Mouse (Mus musculus) heart, embryonic 16.5 days (tissue): ENCODE measurements around the gene Txndc2. TPM values are rescaled to one million over a fixed set of nuclear protein-coding genes. Genes with fewer than 3 reads are reported as not detected.

Source experiments
- ATAC-seq: fragments of 200-750 bp; cut with Nextera tagmentation; replicated peaks from 2 replicates; pipeline ENCODE4 v1.8.0; 2017; ENCODE audit warnings: moderate number of reproducible peaks; ENCODE audit not compliant: insufficient read depth, low FRiP score; ENCODE audit errors: extremely low read depth
- H3K27ac ChIP-seq: fragments of 300-500 bp; sonication (generic); 2 replicates; pipeline ENCODE4 v1.5.1; 2014; ENCODE audit warnings: mild to moderate bottlenecking, low read length, control low read depth, moderate library complexity
- H3K27me3 ChIP-seq: fragments of 300-500 bp; sonication (generic); 2 replicates; pipeline ENCODE4 v1.6.1; 2014; ENCODE audit warnings: low read length, mixed read lengths; ENCODE audit not compliant: control insufficient read depth, insufficient read depth
- H3K36me3 ChIP-seq: fragments of 300-500 bp; sonication (generic); 2 replicates; pipeline ENCODE4 v1.6.1; 2014; ENCODE audit not compliant: control insufficient read depth, insufficient read depth
- H3K4me1 ChIP-seq: fragments of 300-500 bp; sonication (generic); 2 replicates; pipeline ENCODE4 v1.6.1; 2014; ENCODE audit warnings: low read length, mixed read lengths; ENCODE audit not compliant: control insufficient read depth, insufficient read depth
- H3K4me2 ChIP-seq: fragments of 300-500 bp; sonication (generic); 2 replicates; pipeline ENCODE4 v1.6.1; 2014; ENCODE audit warnings: low read depth, mild to moderate bottlenecking, control low read depth, low read length
- H3K4me3 ChIP-seq: fragments of 300-500 bp; sonication (generic); 2 replicates; pipeline ENCODE4 v1.5.1; 2014; ENCODE audit warnings: mild to moderate bottlenecking, control low read depth, low read length
- H3K9ac ChIP-seq: fragments of 300-500 bp; sonication (generic); 2 replicates; pipeline ENCODE4 v1.6.1; 2014; ENCODE audit warnings: low read length, control low read depth
- H3K9me3 ChIP-seq: fragments of 300-500 bp; sonication (generic); replicated peaks from 2 replicates; pipeline ENCODE4 v1.6.1; 2016; ENCODE audit warnings: low read length; ENCODE audit not compliant: control insufficient read depth
- WGBS: fragments of 180-500 bp; shearing (Covaris S2); extraction: QIAGEN DNeasy Blood & Tissue Kit; methylation state at CpG from one replicate; pipeline ENCODE4 v1.1.7; 2014; 5-methylcytosine and 5-hydroxymethylcytosine counted together
- polyA plus RNA-seq: library from polyadenylated mRNA; unstranded; fragments of >200 nt; fragmentation: Nextera tagmentation; extraction: Ambion mirVana; gene quantifications from 2 replicates; pipeline ENCODE4 v1.2.1, GENCODE M21; 2015

Txndc2 gene
- polyA plus RNA-seq, 1 experiment from 2014 or later, result not detected

DNA sequence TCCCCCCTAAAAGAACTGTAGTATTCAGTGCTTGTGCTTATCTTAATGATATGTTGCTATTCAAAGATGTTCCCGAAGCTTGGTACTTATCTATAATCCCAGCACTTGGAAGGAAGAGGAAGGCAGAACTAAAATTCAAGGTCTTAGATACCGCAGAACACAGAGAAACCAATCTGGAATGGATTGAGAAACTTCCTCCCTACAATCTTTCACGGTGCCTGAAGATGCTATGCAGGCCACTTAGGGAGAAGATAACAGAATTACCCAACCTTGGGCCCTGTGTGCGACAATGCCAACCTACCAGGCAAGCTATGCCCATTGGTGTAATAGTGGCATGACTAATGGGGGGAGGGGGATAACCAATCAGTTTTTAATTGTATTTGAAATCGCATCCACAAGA, 33.2 kb downstream of the Txndc2 start:
- no peak for ATAC-seq
- Histone ChIP-seq H3K27me3 (no peaks in the 10 kb centered on the region), H3K36me3 (no peaks in the 10 kb centered on the region), H3K9ac (no peak overlapping the region), H3K4me2 (peak overlapping the region; percentile 1; the same call in 1 of the 2 replicates), H3K4me1 (peaks cover 65% of the 10 kb centered on the region), H3K27ac (no peak overlapping the region; the same call in 1 of the 2 replicates), H3K4me3 (no peak overlapping the region), H3K9me3 (no peaks in the 10 kb centered on the region)
- 26% methylated on average over 5 of the region's 5 CpGs for WGBS

DNA sequence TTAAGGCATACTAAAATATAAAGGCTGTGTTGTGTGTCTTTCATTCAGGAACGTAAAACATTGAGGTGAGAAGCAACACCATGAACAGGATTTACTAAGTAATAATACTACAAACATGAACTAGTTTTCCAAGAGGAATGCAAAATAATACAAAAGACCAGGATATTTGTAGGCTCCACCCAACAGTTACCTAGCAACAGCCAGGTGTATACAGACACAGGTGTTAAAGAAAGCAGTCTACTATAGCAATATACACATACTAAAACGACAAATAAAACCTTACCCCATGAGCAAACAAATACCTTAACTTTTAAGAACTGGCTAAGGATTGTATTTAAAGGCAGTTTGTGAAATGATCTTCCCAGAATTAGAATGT, 33.7 kb downstream of the Txndc2 start:
- no peaks in the 10 kb centered on the region for H3K36me3 ChIP-seq
- H3K9me3 ChIP-seq, result no peaks in the 10 kb centered on the region
- no peak for ATAC-seq
- peak overlapping the region; percentile 16; the same call in 1 of the 2 replicates for H3K4me2 ChIP-seq
- no peak overlapping the region for H3K27ac ChIP-seq
- no peak overlapping the region for H3K9ac ChIP-seq
- H3K27me3 ChIP-seq, result no peaks in the 10 kb centered on the region
- 79% methylated on average over 2 of the region's 2 CpGs for WGBS
- no peak overlapping the region for H3K4me3 ChIP-seq
- peaks cover 66% of the 10 kb centered on the region for H3K4me1 ChIP-seq

DNA sequence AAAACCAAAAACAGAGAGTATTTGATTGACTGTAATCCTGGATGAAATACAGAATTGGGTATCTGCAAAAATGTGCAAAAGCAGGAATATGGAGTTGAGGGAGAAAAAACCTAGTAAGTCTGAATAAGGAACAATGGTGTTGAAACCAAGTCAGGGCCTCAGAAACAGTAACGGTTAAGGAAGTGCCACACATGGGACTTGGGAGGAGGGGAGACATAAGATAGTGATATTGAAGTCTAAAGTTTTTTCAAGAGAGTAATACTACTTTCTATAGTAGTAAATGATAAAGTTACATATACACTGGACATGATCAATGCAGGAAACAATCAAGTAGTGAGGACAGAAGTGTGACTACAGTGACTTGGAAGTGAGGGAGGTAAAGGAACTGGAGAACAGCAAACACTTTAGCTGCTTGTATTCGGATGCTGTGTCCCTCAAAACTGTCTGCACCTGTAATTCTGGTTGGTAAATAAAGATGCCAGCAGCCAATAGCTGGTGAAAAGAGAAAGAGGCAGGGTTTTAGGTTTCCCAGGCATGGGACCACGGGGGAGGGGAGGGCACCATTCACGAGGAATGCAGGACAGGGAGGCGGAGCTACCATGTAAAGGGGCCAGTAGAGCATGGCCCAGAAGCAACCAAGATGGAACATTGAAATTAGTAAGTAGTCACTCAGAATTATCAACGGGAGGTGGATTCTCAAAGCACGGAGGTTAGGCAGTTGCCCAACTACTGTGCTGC, 34.2 kb downstream of the Txndc2 start:
- WGBS, result 35% methylated on average over 7 of the region's 7 CpGs
- no peaks in the 10 kb centered on the region for H3K36me3 ChIP-seq
- H3K4me2 ChIP-seq, result peak overlapping the region; percentile 16; the same call in 1 of the 2 replicates
- H3K27me3 ChIP-seq, result no peaks in the 10 kb centered on the region
- H3K9me3 ChIP-seq, result no peaks in the 10 kb centered on the region
- no peak overlapping the region for H3K9ac ChIP-seq
- peaks cover 66% of the 10 kb centered on the region for H3K4me1 ChIP-seq
- H3K4me3 ChIP-seq, result no peak overlapping the region
- ATAC-seq, result no peak
- H3K27ac ChIP-seq, result no peak overlapping the region; the same call in 1 of the 2 replicates

DNA sequence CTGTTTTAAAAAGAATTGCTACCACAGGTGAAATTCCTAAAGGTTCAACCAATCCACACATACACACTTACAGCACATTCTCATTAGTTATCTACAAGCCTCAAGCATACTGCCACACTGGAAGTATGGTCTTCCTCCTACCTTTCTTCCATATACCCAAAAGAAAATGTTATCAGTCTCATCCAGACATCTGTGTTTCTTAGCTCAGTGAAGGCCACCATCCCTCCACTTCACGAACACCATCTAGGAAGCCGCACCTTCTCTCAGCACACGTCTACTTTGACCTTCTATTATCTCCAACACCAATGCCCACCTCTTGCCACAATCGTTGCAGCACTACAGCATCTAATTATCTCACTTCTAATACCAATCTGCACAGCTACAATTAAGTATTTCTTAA, 36.0 kb downstream of the Txndc2 start:
- no peaks in the 10 kb centered on the region for H3K9me3 ChIP-seq
- H3K27ac ChIP-seq, result no peak overlapping the region
- H3K4me3 ChIP-seq, result no peak overlapping the region
- no peaks in the 10 kb centered on the region for H3K36me3 ChIP-seq
- no peak overlapping the region for H3K9ac ChIP-seq
- 58% methylated on average over 4 of the region's 4 CpGs for whole genome bisulfite sequencing
- H3K4me1 ChIP-seq, result peaks cover 64% of the 10 kb centered on the region
- no peak overlapping the region for H3K4me2 ChIP-seq
- H3K27me3 ChIP-seq, result no peaks in the 10 kb centered on the region
- no peak for ATAC-seq

DNA sequence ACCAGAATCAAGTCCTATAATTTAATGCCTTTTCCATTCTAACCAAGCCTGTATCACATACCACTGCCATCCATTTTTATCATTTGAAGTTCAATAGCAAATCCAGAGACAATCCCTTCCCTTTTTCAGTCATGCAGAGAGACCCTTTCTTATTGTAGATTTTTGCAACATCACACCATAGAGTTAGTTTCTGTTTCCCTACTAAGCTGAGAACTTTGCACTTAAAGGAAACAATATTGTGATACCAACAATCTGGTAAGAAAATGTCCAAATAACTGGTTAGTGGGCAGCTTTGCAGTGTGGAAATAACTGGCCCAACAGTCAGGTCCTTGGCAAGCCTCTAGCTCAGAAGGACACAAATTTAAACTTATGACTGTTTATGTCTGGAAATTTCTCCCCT, 37.1 kb downstream of the Txndc2 start:
- Histone ChIP-seq H3K4me1 (peaks cover 57% of the 10 kb centered on the region), H3K9ac (no peak overlapping the region), H3K4me2 (no peak overlapping the region), H3K27ac (no peak overlapping the region), H3K4me3 (no peak overlapping the region), H3K27me3 (no peaks in the 10 kb centered on the region), H3K36me3 (no peaks in the 10 kb centered on the region), H3K9me3 (no peaks in the 10 kb centered on the region)
- no peak for ATAC-seq

DNA sequence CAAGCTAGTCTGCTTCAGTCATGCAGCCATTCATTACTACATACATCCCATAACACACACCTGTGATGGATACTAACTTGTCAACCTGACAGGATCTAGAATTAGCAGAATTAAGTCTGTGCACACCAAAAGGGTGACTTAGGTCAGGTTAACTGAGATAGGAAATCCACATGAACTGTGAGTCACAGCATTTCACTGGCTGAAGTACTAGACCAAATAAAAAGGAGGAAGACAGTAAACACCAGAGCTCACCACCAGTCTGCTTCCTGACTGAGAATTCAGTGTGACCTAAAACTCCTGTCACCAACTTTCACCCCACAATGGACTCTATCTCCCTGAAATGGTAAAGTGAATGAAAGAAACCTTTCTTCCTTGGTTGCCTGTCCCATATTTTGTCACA, 37.7 kb downstream of the Txndc2 start:
- Histone ChIP-seq H3K4me1 (peaks cover 52% of the 10 kb centered on the region), H3K27me3 (no peaks in the 10 kb centered on the region), H3K4me3 (no peak overlapping the region), H3K4me2 (no peak overlapping the region), H3K27ac (no peak overlapping the region), H3K9ac (no peak overlapping the region), H3K36me3 (no peaks in the 10 kb centered on the region), H3K9me3 (no peaks in the 10 kb centered on the region)
- no peak for ATAC-seq

DNA sequence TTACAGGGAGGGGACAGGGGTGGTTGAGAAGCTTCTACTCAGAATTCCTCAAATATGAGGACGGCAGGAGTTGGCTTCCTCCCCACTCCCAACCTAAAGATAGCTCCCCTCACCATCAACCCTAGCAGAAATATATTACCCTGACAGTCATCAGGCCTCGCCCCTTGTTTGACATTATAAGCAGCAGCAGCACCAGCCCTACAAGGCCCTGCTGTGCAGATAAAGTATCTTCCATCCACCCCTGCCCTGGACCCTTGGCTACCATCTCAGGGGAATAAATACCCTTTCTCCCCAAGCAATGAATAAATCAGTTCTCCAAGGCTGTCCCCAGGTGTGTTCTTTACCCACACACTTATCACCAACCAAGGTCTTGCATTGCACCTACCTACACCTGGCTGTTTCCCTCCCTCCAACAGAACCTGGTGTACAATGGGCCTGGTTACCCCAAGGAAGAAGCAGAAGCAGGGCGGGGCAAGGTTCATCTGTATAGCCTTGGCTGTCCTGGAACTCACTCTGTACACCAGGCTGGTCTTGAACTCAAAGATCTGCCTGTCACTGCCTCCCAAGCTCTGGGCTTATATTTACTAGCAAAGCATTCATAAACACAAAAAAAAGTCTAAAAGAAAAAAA, 44.0 kb downstream of the Txndc2 start:
- Histone ChIP-seq H3K4me3 (no peak overlapping the region), H3K27ac (peak overlapping the region; percentile 48), H3K4me1 (peaks cover 16% of the 10 kb centered on the region), H3K9me3 (no peaks in the 10 kb centered on the region), H3K27me3 (no peaks in the 10 kb centered on the region), H3K4me2 (peak overlapping the region; percentile 15; the same call in 1 of the 2 replicates), H3K9ac (no peak overlapping the region), H3K36me3 (no peaks in the 10 kb centered on the region)
- ATAC-seq, result no peak
- 55% methylated on average over 3 of the region's 3 CpGs for WGBS

DNA sequence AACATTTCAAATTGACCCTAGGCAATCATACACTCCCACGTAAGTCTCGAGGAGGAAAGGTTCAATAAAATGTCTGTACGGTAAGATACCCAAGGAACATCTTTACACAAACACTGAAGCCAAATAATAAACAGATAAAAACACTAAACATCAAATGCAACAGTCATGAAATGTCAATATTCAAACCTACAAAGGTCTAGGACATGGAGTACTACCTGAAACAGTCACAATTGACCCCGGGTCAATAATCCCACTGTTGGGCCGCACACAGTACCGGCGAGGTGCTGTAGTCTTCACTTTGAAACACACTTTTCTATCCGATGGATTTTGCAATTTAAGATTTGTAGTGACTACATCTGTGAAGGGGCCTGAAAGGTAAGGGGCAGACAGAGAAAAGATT, 47.3 kb downstream of the Txndc2 start:
- no peaks in the 10 kb centered on the region for H3K27me3 ChIP-seq
- no peak overlapping the region for H3K9ac ChIP-seq
- H3K36me3 ChIP-seq, result peaks cover 10% of the 10 kb centered on the region
- H3K4me2 ChIP-seq, result no peak overlapping the region
- peaks cover 13% of the 10 kb centered on the region for H3K4me1 ChIP-seq
- H3K27ac ChIP-seq, result no peak overlapping the region
- 84% methylated on average over 8 of the region's 8 CpGs for WGBS
- H3K9me3 ChIP-seq, result no peaks in the 10 kb centered on the region
- no peak for ATAC-seq
- no peak overlapping the region for H3K4me3 ChIP-seq
